Mouse (Mus musculus) heart, postnatal 14 days (tissue): ENCODE results near the gene Pigyl. TPM values are rescaled to one million over a fixed set of nuclear protein-coding genes. Genes with fewer than 3 reads are reported as not detected.
"Not testable (repeated sequence)": the region's sequence is repeated elsewhere in the genome, so short reads cannot be mapped to it uniquely, and the experiment has no call there.

Experiments used
- DNase-seq, 2 experiments: peaks; one replicate each; pipeline ENCODE4 v3.0.0; 2021 to 2022
- intact Hi-C: fragments of 180-260 bp; cut with DNase I; formaldehyde crosslinking; loops from one replicate; pipeline ENCODE4 v1.15.1; 2025
- total RNA-seq, 2 experiments: library from RNA; stranded (reverse); gene quantifications; 2 replicates each; pipeline ENCODE4 v1.2.3; 2021

Gene Pigyl
- total RNA-seq, 2 experiments from 2014 or later, result 42.8 to 44.2 TPM

- intact Hi-C loops, result no loop called here
- DNase-seq, result no peak
These were observed 19.7 kb upstream of the Pigyl start for GRCm38 (mm10) chr9:22136765-22137547.

- intact Hi-C loops, result no loop called here
- DNase-seq, result peak; percentile 30 to 47
These were observed 18.2 kb upstream of the Pigyl start for GRCm38 (mm10) chr9:22138480-22138879.

GRCm38 (mm10) chr9:22139746-22140145 lies 16.9 kb upstream of the Pigyl start:
- intact Hi-C loops, result loop anchor here (5.0 kb wide), 1 partner anchor 162 kb away; no protein-coding TSS in a partner anchor
- no peak for DNase-seq

GRCm38 (mm10) chr9:22143108-22144037 lies 13.3 kb upstream of the Pigyl start:
- DNase-seq, result peak; percentile 86 to 92
- intact Hi-C loops, result loop anchor here (1.0 to 5.0 kb wide), 2 partner anchors 77 to 166 kb away; no protein-coding TSS in a partner anchor

DNA sequence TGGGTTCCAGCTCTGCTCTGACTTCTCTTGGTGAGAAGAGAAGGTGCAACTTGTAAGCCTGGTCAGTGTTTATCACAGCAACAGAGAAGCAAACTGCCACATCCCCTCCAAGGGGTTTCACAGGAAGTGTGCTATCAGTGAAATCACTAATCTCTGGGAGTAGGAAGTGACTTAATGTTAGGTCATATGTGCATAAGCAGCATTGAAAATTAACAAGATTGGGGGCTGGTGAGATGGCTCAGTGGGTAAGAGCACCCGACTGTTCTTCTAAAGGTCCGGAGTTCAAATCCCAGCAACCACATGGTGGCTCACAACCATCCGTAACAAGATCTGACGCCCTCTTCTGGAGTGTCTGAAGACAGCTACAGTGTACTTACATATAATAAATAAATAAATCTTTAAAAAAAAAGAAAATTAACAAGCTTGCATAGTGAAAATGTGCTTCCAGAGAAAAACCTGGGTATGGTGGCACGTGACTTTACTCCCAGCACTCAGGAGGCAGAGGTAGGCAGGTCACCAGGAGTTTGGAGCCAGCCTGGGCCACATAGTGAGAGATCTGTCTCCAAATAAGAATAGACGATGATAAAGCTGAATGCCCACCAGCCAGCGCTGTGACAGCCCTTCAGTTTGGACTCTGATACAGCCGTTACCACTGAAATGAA lies 12.2 kb upstream of the Pigyl start:
- no peak for DNase-seq
- intact Hi-C loops, result loop anchor here (5.0 kb wide), 1 partner anchor 167 kb away; no protein-coding TSS in a partner anchor

- intact Hi-C loops, result no loop called here
- no peak for DNase-seq
These were observed 7.0 kb upstream of the Pigyl start for GRCm38 (mm10) chr9:22149426-22150248.

DNA sequence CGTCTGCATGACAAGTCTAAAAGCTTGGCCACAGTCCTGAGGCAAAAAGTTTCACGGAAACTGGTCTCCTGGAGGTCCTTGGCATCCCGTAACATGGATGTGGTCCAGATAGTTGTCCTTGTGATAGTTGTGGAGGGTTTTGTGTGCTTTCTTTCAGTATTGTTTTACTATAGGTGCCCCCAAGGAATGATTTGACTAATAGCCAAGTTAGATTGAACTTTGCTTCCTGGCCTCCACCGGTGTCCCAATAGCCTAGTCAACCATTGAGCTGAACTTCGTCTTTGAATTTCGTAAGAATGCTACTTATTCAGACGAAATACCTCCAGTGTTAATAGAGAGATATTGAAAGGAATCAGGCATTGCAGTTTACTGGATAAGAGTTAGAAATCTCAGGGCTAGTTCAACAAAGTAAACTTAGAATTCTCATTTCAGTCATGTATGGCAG lies 6.4 kb upstream of the Pigyl start:
- DNase-seq, intact Hi-C loops: not testable (repeated sequence)

DNA sequence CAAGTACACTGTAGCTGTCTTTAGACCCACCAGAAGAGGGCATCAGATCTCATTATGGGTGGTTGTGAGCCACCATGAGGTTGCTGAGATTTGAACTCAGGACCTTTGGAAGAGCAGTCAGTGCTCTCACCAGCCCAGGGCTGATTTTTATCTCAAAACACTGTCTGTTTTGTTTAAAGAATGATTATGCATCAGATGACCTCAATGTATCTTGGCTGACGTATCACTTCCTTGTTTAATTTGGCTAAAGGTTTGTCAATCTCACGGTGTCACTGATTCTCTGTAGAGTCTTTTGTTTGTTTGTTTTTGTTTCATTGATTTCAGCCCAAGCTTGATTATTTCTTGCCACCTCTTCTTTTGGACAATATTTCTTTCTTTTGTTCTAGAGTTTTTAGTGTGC lies 5.7 kb upstream of the Pigyl start:
- intact Hi-C loops, result no loop called here
- no peak for DNase-seq

DNA sequence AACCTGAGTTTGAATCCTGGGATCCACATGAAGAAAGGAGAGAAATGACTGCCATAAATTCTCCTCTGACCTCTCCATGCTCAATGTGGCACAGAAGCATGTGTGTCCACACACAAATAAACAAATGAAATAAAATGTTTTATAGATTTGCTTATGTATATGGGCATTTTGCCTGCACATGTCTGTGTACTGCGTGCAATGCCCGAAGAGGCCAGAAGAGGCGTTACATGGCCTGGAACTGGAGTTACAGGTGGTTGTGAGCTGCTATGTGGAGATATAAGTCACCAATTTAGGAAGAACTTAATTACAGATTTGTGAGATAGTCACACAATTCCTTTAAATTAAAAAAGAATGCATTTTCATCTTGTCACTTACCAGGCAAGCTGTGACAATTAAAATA lies 2.8 kb upstream of the Pigyl start:
- DNase-seq, result no peak
- intact Hi-C loops, result no loop called here

- peak; percentile 73 to 82 for DNase-seq
- intact Hi-C loops, result loop anchor here (2.0 to 5.0 kb wide), 2 partner anchors 69 to 252 kb away; partner anchors contain the start of gene Zfp809
These were observed 1.0 kb upstream of the Pigyl start for GRCm38 (mm10) chr9:22155614-22156013.

DNA sequence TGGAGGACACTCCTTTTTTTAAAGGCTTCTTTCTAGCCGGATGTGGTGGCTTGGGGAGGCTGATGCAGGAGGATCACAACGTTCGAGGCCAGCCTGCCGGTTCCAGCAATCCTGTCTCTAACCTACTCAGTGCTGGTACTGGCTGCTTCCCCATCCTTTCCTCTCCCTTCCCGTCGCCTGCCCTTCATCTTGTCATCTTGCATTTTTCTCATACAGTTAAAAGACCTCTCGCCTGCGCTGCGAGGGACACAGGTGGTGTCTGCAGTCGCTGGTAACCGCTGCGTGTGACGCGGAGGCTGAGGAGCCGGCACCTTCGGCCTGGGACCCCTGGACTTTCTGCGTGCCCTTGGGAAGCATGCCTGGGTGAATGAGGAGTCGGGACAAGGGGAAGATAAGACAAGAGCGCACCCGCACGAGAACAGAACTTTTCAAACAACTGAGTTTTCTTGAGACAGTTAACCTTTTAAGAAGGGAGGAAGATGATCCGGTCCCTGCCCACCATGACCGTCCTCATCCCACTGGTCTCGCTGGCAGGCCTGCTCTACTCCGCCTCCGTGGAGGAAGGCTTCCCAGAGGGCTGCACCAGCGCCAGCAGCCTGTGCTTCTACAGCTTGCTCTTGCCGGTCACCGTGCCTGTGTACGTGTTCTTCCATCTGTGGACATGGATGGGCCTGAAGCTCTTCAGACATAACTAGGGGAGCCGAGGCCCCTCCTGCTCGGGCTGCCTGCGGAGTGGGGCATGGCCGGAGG lies 1.0 kb downstream of the Pigyl start:
- no peak for DNase-seq
- intact Hi-C loops, result loop anchor here (2.0 to 5.0 kb wide), 2 partner anchors 67 to 250 kb away; partner anchors contain the start of gene Zfp809

DNA sequence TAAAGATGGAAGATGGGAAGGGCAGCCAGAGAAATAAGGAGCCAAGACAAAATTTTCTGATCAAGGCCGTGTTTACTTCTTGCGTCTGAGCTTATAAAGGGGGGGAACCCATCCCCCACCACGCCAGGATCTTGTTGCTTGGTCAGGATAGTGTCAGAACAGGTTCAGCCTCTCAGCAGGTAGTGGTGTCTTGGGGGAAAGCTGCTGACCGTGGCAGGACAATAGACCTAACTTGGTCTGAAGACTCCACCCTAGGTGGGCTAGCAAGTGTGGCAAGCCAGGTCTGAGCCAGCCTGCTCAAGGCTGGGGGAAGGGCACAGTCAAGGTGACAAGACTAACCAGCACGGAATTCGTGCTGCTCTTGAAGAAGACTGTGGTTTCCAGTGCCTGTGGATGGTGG lies 4.7 kb downstream of the Pigyl start:
- intact Hi-C loops, result no loop called here
- no peak for DNase-seq

DNA sequence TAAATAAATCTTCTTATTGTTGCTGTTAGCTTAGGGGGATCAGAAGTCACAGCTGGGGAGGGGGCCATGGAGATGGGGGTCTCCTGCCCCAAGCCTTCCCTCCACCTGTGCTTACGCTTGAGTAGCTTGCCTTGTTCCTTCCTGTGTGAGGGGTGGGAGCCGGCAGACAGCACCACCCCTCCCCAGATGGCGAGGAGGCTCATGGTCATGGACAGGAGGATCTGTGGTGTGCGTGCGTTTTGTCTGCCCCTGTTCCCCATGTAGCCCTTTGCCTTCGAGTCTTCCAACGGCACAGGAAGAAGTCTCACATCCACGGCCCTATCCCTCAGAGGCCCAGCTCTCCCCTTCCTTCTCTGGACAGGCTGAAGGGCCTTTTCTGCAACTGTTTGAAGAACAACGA lies 5.7 kb downstream of the Pigyl start:
- no peak for DNase-seq
- intact Hi-C loops, result no loop called here

GRCm38 (mm10) chr9:22162912-22163311 lies 6.3 kb downstream of the Pigyl start:
- no peak for DNase-seq
- intact Hi-C loops, result no loop called here

DNA sequence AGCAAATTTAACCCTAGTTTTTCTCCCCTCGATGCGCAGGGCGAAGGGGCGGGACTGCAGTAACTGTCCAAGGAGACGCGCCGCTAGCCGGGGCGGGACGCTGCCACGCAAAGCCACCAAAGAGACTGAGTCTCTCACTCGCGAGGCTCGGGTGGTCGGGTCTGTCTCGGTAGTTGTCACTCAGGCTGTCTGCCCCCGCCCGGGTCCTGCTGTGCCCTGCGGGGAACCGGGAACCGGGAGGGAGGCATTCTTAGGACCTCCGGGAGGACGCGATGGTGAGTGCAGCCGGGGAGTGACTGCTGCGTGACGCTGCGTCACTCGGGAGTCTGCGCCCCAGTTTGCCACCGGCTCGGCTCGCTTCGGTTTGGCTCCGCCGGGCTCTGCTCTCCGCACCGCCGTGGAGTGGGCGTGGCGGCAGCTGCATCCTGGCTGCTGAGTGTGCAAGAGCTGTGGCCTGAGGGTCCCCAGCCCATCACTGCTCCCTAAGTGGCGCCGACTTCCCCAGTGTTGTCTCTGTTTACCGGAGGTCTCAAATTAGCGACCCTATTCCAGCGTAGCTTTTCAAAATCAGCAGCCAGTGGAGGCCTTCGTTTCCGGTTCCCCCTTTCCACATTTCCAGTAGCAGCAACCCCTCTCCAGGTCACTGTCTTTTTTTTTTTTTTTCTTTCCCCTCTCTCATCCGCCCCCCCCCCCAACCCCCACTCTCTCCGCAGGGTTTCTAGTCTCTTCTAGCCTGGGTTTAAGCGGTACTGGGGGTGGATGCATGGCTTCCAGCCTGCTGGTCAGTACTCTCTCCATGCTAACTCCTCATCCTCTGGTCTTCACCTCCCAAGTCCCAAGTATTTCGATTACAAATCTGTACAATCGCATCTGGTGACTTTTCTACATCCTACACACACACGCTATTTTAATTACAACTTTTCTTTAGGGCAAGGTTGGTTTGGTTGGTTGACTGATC lies 8.3 kb downstream of the Pigyl start:
- DNase-seq, result peak; percentile 29 to 50
- intact Hi-C loops, result no loop called here

DNA sequence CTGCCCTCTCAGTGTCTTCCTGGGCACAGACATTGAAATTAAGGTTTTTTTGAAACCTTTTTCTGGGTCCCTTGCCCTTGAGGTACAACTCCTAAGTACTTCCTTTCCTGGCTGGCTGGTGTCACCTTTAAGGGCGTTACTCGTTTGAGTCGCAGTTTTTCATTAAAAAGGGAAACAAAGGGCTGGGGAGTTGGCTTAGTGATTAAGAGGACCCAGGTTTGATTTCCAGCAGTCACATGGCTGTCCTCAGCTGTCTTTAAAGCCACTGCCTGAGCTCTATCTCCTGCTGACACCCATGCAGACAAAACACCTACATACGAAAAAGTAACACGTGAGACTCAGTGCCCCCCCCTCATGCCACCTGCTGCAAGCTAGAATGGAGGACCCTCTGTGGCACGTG lies 9.3 kb downstream of the Pigyl start:
- no peak for DNase-seq
- intact Hi-C loops, result no loop called here

DNA sequence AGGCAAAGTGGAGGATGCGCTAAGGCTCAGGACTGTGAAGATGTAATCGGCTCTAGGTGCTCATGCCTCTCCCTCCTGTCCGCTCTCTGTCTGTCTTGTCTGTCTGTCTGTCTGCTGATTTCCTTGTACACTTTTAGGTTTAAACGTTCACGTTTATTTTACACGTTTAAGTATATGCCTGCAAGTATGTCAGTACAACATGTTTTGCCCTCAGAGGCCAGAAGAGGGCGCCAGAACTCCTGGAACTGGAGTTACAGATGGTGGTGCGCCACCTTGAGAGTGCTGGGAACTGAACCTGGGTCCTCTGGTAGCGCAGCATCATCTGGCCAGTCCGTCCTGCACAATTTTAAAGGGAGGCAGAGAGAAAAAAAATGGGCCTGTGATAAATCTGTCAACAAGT lies 10.0 kb downstream of the Pigyl start:
- intact Hi-C loops, result no loop called here
- DNase-seq, result no peak

DNA sequence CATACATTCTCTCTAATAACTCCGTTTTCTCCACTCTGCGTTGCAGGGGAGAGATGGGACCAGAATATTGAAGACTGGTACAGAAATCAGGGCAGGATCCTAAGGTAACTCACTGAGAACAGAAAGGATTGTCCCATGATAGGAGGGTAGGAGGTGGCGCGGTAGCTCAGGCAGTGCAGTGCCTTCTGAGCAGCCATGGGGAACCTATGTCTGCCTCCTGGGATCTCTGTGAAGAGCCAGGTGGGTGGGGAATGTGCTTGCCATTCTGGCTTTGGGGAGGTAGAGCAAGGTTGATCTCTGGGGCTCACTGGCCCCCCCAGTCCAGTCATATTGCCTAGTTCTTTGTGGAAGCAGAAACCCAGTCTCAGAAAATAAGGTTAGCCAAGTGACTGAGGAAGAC lies 11.1 kb downstream of the Pigyl start:
- intact Hi-C loops, result no loop called here
- DNase-seq, result no peak
